Mouse (Mus musculus) urinary bladder, postnatal 10 days (tissue): Measurements from ENCODE around the gene Treml1.
"Not testable (repeated sequence)": the region's sequence is repeated elsewhere in the genome, so short reads cannot be mapped to it uniquely, and the experiment has no call there.

Experiments
- DNase-seq: peaks from one replicate; pipeline ENCODE4 v3.0.0; 2022; ENCODE audit warnings: low spot score

The Treml1 gene

DNA sequence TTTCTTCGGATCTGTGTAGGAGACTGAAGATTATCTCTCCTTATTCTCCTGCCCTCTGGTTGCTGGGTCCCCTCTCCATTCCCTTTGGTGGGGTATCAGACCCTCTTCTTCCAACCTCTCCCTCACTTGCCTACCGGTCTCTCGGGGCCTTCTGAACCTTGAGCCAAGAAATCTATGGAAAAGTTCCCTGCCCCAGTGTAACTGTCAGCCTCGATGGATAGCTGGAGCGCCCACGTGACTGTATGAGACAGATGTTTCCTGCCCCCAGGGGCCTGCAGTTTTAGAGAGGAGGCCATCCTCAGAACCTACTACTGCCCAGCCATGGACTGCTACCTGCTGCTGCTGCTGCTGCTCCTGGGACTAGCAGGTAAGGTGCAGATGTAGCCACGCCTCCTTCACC lies at the start of gene Treml1:
Gene Treml1 (plus strand): TSS at position 301 of the 400 bp plus-strand sequence.
- DNase-seq = no peak

DNA sequence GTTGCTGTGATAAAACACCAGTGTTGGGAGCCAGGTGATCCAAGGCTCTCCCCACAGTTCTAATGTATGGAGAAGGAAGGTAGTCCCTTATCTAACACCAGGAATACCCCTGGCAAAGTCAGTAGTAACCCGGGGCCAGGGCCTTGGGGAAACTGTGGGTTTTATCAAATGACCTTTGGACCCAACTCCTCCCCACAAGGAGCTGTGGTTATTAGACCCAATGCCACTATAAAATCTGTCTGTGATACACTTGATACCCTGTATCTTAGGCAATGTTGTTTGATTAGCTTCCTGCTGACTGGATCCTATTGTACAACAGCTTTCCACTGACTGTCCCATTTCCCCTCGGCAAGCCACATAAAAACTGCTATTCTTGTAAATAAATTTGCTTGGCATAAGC lies 47.6 kb upstream of the Treml1 start:
- no peak for DNase-seq

DNA sequence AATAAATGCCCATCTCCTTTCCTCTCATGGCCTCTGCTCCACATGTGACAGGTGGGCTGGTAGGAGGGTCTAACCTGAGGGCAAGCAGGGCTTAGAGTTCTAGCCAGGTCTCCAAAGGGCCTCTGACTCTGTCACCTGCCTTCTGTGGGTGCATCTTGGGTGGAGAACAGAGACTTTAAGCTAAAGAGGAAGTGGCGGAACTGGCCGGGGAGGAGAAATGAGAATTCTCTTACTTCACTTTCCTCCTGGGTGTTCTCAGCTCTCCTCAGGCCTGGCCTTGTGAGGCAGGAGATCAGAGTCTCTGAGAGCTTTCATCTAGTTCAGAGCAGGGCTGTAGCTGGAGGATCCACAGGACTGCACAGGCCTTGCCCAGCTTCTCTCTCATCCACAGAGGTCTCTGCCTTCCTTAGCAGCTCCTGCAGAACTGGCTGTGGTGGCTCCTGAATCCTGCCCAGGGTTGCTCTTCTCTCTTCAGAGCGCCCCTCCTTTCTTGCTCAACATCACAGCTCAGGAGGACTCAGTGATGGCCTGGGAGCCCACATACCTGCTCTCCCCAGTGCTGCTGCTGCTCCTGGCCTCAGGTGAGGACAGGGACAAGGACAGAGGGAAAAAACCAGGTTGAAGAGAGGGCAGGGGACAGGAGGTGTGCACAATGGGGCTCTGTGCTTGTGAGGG lies 43.7 kb upstream of the Treml1 start, which contains the start of gene B430306N03Rik:
Gene B430306N03Rik (plus strand): TSS at position 237 of the 675 bp plus-strand sequence.
- DNase-seq = not testable (repeated sequence)

DNA sequence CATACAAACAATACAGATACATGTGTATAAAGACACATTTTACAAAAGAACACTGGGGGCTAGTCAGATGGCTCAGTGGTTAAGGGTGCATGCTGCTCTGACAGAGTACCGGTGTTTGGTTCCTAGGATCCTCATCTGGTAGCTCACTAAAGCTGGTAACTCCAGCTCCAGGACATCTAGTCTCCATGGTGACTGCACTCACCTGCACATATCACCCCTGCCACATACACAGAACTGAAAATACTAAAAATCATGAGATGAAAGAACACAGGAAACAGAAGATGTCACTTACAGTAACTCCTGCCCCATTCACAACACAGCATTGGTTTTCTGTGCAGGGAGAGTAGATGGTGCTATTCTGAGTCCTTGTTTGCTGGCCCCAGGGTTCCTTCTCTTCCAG lies 41.0 kb upstream of the Treml1 start:
- DNase-seq = no peak

DNA sequence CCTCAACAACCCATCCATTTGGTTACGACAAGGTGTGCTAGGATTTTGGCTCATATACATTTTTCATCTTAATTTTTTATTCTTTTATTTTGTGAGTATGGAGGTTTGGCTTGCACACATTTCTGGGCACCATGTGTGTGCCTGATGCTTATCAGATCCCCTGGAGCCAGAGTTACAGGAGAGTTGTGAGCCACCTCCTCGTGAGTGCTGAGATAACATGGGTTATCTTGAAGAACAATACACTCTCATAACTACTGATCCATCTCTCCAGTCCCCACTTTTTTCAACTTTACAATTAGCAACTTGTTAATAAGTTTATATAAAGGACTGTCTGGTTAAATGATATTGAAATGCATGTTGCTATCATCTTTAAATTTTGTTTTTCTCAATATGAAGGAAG lies 38.4 kb upstream of the Treml1 start:
- DNase-seq = no peak

DNA sequence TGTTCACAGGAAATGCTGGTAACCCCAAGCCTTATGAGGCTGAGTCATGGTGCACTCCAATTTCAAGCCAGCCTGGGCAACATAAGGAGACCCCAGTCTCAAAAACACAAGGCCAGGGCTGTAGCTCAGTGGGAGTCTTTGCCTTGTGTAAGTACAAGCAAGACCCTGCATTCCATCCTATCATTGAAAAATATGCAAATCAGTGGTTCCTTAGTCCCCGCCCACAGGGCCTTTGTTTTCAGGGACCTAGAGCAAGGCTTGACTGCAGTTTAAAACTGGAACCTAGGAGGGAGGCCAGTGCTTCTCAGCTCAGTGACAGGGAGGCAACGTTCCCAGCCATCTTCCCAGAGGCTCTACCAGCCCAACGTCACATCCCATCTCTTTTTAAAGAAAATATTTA lies 36.5 kb upstream of the Treml1 start:
- no peak for DNase-seq

DNA sequence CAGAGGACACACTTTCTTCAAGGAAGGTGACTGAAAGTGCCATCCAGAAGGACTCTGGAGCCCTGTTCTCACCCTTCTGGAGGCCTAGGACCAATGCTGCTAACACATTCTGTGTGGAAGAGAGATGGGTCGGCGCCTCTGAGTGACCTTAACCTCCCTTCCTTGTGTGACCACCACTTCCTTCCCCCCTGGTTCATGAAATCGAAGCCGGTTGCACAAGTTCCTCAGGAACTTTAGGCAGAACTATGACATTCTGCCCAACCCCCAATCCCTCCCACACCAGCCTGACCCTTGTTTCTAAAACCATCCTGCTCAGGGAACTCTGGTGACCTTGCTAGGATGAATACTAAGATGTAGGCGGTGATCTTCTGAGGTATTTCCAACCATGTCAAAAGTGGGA lies 35.5 kb upstream of the Treml1 start:
- DNase-seq = no peak

DNA sequence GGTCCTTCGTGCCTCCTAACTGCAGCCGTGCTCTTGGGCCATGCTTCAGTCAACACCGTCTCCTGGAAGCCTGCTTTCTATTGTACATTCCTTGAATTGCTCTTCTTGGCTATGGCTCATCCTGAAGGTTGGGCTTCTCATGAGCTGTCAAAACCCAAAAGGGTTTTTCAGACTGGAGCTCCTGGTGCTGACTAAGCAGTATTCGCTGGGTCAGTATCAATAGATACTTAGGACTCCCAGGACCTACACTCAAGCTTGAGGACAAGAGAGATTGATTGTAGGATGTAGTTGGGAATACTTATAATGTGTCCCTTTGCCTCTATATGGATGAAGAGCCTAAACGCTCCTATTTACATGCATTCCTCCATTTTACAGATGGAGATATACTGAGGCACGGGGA lies 34.6 kb upstream of the Treml1 start:
- no peak for DNase-seq

DNA sequence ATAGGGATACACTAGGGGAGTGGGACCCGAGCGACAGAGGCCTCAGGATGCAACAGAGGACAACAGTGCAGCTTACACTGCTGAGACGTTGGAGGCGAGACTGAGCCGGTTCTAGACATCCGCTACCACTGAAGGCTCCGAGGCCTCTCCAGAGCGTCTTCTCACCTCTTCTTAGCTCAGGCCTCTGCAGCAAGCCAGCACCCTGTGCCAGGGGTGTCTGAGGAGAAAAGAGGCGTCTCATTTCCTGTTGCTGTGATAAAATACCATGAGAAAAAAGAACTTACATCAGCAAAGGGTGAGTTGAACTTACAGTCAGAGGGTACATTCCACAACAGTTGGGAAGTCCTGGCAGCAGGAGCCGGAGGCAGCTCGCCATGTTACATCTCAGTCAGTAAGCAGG lies 34.1 kb upstream of the Treml1 start:
- DNase-seq = no peak

GRCm38 (mm10) chr17:48326656-48327055 lies 33.1 kb upstream of the Treml1 start:
- no peak for DNase-seq

DNA sequence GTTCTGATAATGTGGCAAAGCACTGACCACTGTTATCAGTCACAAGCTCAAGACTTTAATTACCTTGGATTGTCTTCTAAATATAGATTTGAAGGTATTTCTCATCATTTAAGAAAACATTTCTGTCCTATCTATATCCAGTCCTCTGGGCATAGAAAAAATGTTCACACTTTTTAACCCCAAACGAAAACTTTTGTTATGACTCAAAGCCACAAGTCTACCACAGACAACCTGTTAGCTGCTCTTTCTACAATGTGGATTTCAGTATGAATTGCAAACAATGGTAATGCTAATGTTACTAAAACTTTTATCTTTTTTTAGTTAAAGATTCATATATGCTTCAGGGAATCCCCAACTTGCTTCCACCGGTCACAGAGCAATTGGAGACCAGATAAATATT lies 27.2 kb upstream of the Treml1 start:
- no peak for DNase-seq

- DNase-seq = no peak
Observed at GRCm38 (mm10) chr17:48334186-48334585, 25.5 kb upstream of the Treml1 start.

- DNase-seq = peak; percentile 47
Observed at GRCm38 (mm10) chr17:48336857-48337256, 22.9 kb upstream of the Treml1 start.

DNA sequence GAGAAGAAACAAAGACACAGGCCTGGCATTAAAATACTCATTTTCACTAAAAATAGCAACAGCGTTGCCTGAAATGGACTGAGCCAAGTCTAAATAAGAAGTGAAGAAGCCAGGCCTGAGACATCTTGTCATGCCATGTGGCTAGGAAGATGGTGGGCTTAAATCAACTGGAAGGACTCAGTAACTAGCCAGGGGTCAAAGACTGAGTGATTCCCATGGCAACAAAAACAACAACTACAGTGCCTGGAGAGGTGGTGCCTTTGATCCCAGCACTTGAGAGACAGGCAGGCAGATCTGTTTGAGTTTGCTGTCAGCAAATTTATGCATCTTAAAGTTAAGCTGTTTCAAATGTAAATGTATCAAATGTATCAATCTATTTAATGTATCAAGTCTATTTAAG lies 19.4 kb upstream of the Treml1 start:
- DNase-seq = no peak

GRCm38 (mm10) chr17:48341947-48342346 lies 17.8 kb upstream of the Treml1 start:
- DNase-seq = no peak

GRCm38 (mm10) chr17:48343065-48343464 lies 16.7 kb upstream of the Treml1 start:
- DNase-seq = no peak

DNA sequence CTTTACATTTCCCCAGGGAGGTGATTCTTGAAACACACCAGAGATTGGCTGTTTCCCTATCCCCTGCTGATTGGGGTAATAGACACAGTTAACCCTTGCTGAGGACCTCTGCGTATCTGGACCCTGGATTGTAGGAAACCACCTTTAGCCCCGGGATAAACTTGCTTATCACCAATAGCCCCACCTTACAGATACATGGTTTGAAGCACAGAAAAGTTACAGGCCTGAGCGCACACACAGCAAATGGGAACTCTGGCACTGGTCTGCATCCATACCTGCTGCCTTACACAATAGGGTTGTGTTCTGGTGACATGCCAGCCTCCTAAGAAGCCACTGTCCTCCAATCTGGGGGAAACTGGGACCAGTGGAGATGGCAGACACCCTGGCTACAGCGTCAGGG lies 13.9 kb upstream of the Treml1 start:
- no peak for DNase-seq

DNA sequence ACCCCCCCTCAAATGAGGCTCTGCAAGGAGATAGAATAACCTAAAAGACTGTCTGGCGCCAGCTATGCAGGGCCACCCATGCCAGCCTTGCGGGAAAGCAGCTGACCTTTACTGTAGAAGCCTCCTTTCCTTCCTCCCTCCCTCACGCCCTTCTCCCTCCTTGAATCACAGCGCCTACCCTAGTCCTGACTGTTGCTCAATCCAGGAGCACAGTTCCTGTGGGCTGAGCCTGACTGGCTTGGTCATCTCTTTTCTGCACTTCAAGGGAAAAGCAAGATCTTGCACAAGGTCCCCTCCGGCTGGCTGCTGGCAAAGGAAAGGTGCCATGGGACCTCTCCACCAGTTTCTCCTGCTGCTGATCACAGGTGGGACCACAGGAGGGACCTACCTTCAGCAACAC lies 13.5 kb upstream of the Treml1 start, which contains the start of gene Trem2:
Gene Trem2 (plus strand): TSS at position 171 of the 400 bp plus-strand sequence.
- DNase-seq = no peak

GRCm38 (mm10) chr17:48346834-48347233 lies 12.9 kb upstream of the Treml1 start:
- DNase-seq = no peak

GRCm38 (mm10) chr17:48347287-48347686 lies 12.4 kb upstream of the Treml1 start:
- no peak for DNase-seq

DNA sequence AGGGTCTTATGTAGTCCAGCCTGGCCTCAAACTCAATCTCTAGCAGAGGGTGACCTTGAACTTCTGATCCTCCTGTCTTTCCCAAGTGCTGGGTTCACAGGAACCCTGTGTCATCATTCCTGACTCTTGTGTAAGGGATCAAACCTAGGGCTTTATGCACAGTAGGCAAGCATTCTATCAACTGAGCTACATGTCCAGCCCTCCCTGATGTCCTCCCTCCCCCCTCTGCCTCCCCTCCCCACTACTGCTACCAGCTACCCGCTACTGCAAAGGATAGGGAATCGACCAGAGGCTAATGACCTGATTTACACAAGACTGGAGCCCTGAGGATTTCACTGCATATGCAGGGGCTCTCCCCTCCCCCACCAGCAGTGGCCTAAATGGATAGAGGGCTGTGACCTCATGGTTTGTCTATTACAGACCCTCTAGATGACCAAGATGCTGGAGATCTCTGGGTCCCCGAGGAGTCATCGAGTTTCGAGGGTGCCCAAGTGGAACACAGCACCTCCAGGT lies 9.0 kb upstream of the Treml1 start:
- DNase-seq = no peak

DNA sequence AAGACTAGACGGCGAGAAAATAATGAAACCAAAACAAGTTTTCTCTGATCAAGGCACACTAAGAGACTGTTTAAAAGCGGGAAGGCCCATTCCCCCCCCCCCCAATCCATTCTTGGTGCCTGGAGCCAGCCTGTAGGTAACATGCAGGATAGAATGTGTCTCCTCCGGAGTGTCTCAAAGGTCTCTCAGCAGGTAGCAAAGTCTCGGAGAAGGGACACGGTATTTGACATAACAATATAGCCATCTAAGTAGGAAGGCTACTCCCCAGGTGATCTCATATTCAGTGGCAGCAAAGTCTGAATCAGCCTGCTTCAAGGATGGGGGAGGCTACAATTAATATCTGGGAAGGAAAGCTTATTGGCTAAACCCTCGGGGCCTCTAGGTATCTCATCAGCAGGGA lies 6.7 kb upstream of the Treml1 start:
- DNase-seq = not testable (repeated sequence)

- no peak for DNase-seq
Observed at GRCm38 (mm10) chr17:48355822-48356221, 3.9 kb upstream of the Treml1 start.

DNA sequence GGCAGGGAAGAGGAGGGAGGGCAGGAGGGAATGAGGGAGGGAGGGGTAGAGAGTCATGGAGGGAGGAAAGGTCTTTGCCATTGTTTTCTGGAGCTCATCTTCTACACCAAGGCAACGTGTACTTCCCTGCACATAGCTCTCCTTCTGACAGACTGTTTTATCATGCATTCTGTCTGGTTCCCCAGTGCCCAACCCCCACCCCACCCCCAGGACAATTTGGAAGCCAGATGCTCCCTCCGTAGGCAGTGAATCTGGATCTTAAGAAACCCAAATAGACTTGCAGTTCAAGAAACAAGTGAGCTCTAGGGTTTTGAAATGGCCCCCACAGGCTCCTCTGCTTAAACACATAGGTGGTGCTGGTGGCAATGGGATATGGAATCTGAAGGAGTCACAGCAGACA lies 1.8 kb upstream of the Treml1 start:
- no peak for DNase-seq
